In the genomic region with DNA sequence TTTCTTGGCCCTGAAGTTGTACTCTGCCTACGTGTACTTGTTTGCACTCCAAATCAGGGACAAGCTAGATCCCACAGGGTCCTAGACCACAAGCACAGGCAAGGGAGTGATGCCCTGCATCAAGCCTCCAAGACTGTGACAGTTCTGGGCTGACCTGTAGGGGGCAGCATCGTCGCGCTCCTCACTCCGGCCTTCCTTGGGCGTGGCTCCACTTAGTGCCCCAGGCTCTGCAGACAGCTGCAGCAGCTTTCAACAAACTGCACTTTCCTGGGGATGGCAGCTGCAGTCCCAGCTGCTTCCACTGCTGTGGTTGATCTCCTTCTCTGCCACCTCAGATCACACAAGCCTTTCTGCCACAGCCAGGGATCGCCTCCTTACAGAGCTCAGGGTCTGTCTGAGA, we compare ENCODE assay signal across 8 mouse cellular contexts.
DNase-seq lines count a peak whose midpoint lies in the region; ATAC-seq lines count a peak whose summit lies in the region.

No protein-coding gene starts in this region.

- DNase-seq in T-cell, adult 2 months (ENCODE audit: low spot score) = peak; percentile 76
- peak; percentile 75 to 85 for DNase-seq in cerebellum, postnatal 25 days
- peak; percentile 77 to 78 for DNase-seq in frontal cortex, postnatal 36 days (ENCODE audit: low spot score in 2 of 2)
- peak; percentile 78 to 82 for DNase-seq in left cerebral cortex, adult 18-20 months (ENCODE audit: low spot score in 2 of 2)
- peak; percentile 44 for DNase-seq in retina, postnatal 7 days (ENCODE audit: low read depth, low spot score)
- peak; percentile 53 to 64 for DNase-seq in urinary bladder, adult 18-20 months (ENCODE audit: low spot score in 2 of 2)

- H3K27me3 ChIP-seq in hindbrain, embryonic 15.5 days = no peaks in the 10 kb centered on the region

- no peak overlapping the region for H3K27ac ChIP-seq in hindbrain, embryonic 15.5 days (replicated peaks)

- H3K36me3 ChIP-seq in hindbrain, embryonic 15.5 days = no peaks in the 10 kb centered on the region

- no peak overlapping the region for H3K9ac ChIP-seq in hindbrain, embryonic 15.5 days

- H3K9me3 ChIP-seq in hindbrain, embryonic 15.5 days = no peaks in the 10 kb centered on the region

- no peak overlapping the region for H3K4me3 ChIP-seq in hindbrain, embryonic 15.5 days

- 3% methylated on average over 7 of the region's 7 CpGs for WGBS in hindbrain, embryonic 15.5 days

- peak; percentile 77 for ATAC-seq in hindbrain, embryonic 15.5 days (ENCODE audit: low FRiP score, low read depth)
- peak; percentile 90 for ATAC-seq in megakaryocyte, adult 5-6 weeks (ENCODE audit: poor library complexity, severe bottlenecking)

- 0 out of 2 replicates have a peak overlapping the region, but pooled peaks have one; percentile 22 for H3K4me2 ChIP-seq in hindbrain, embryonic 15.5 days

- H3K4me1 ChIP-seq in hindbrain, embryonic 15.5 days (replicated peaks) = peaks cover 12% of the 10 kb centered on the region
